Mouse (Mus musculus) limb, embryonic 11.5 days (tissue): ENCODE measurements around the gene D5Ertd579e. TPM values are rescaled to one million over a fixed set of nuclear protein-coding genes. Genes with fewer than 3 reads are reported as not detected.

Experiments
- ATAC-seq: fragments of 200-750 bp; cut with Nextera tagmentation; 2 replicates; pipeline ENCODE4 v1.8.0; 2017; ENCODE audit warnings: low read depth; ENCODE audit not compliant: insufficient number of reproducible peaks, low FRiP score, low TSS enrichment
- DNase-seq: peaks from one replicate; pipeline ENCODE4 v3.0.0-alpha.2; 2015; ENCODE audit warnings: low spot score
- H3K27ac ChIP-seq: fragments of 300-500 bp; sonication (generic); replicated peaks from 2 replicates; pipeline ENCODE4 v1.5.1; 2014; ENCODE audit warnings: low read depth, mild to moderate bottlenecking, low read length
- H3K27me3 ChIP-seq: fragments of 300-500 bp; sonication (generic); 2 replicates; pipeline ENCODE4 v1.6.1; 2014; ENCODE audit warnings: mild to moderate bottlenecking, low read length, mixed read lengths; ENCODE audit not compliant: control insufficient read depth, insufficient read depth
- H3K36me3 ChIP-seq: fragments of 300-500 bp; sonication (generic); 2 replicates; pipeline ENCODE4 v1.6.1; 2014; ENCODE audit warnings: mild to moderate bottlenecking, low read length, moderate library complexity, mixed read lengths; ENCODE audit not compliant: control insufficient read depth, insufficient read depth
- H3K4me1 ChIP-seq: fragments of 300-500 bp; sonication (generic); 2 replicates; pipeline ENCODE4 v1.6.1; 2014; ENCODE audit warnings: low read length, mixed read lengths; ENCODE audit not compliant: control insufficient read depth, insufficient read depth
- H3K4me2 ChIP-seq: fragments of 300-500 bp; sonication (generic); 2 replicates; pipeline ENCODE4 v1.6.1; 2014; ENCODE audit warnings: low read depth, mild to moderate bottlenecking, moderate library complexity; ENCODE audit not compliant: severe bottlenecking
- H3K4me3 ChIP-seq: fragments of 300-500 bp; sonication (generic); 2 replicates; pipeline ENCODE4 v1.5.1; 2014; ENCODE audit warnings: low read depth, low read length
- H3K9ac ChIP-seq: fragments of 300-500 bp; sonication (generic); 2 replicates; pipeline ENCODE4 v1.6.1; 2014; ENCODE audit warnings: mild to moderate bottlenecking, low read length
- H3K9me3 ChIP-seq: fragments of 300-500 bp; sonication (generic); 2 replicates; pipeline ENCODE4 v1.6.1; 2016; ENCODE audit warnings: low read length; ENCODE audit not compliant: control insufficient read depth
- WGBS: fragments of 180-500 bp; shearing (Covaris S2); extraction: QIAGEN DNeasy Blood & Tissue Kit; methylation state at CpG from one replicate; pipeline ENCODE4 v1.1.7; 2014; 5-methylcytosine and 5-hydroxymethylcytosine counted together
- polyA plus RNA-seq: library from polyadenylated mRNA; unstranded; fragments of >200 nt; fragmentation: Nextera tagmentation; extraction: Ambion mirVana; gene quantifications from 2 replicates; pipeline ENCODE4 v1.2.1, GENCODE M21; 2014

Gene D5Ertd579e
- polyA plus RNA-seq, 1 experiment from 2014 or later = 22.2 TPM

GRCm38 (mm10) chr5:36623670-36624069, 72.2 kb downstream of the D5Ertd579e start:
- 81% methylated on average over 5 of the region's 5 CpGs for WGBS
- no peak for ATAC-seq

GRCm38 (mm10) chr5:36621058-36621449, 74.8 kb downstream of the D5Ertd579e start:
- ATAC-seq (no peak), DNase-seq (no peak)
- Histone ChIP-seq H3K4me2 (no peak overlapping the region), H3K27ac (no peak overlapping the region), H3K4me1 (no peaks in the 10 kb centered on the region), H3K27me3 (no peaks in the 10 kb centered on the region), H3K4me3 (no peak overlapping the region), H3K9ac (no peak overlapping the region), H3K36me3 (peaks cover 3% of the 10 kb centered on the region; the same call in 1 of the 2 replicates), H3K9me3 (no peaks in the 10 kb centered on the region)
- WGBS = 93% methylated on average over 5 of the region's 5 CpGs

More at GRCm38 (mm10) chr5:36623670-36624069, 72.2 kb downstream of the D5Ertd579e start:
- no peak overlapping the region for H3K9ac ChIP-seq
- no peak for DNase-seq
- no peak overlapping the region for H3K4me2 ChIP-seq
- no peaks in the 10 kb centered on the region for H3K36me3 ChIP-seq
- H3K9me3 ChIP-seq = no peaks in the 10 kb centered on the region
- no peaks in the 10 kb centered on the region for H3K4me1 ChIP-seq
- H3K27me3 ChIP-seq = no peaks in the 10 kb centered on the region
- no peak overlapping the region for H3K4me3 ChIP-seq
- no peak overlapping the region for H3K27ac ChIP-seq

GRCm38 (mm10) chr5:36620409-36621057, 75.3 kb downstream of the D5Ertd579e start:
- Histone ChIP-seq H3K4me1 (no peaks in the 10 kb centered on the region), H3K36me3 (peaks cover 7% of the 10 kb centered on the region; the same call in 1 of the 2 replicates), H3K27me3 (no peaks in the 10 kb centered on the region), H3K27ac (no peak overlapping the region), H3K4me3 (no peak overlapping the region), H3K9ac (no peak overlapping the region), H3K4me2 (no peak overlapping the region), H3K9me3 (no peaks in the 10 kb centered on the region)
- 94% methylated on average over 8 of the region's 8 CpGs for WGBS
- ATAC-seq (no peak), DNase-seq (no peak)

GRCm38 (mm10) chr5:36618890-36619289, 76.9 kb downstream of the D5Ertd579e start:
- no peak overlapping the region for H3K4me2 ChIP-seq
- H3K4me1 ChIP-seq = no peaks in the 10 kb centered on the region
- H3K9me3 ChIP-seq = no peaks in the 10 kb centered on the region
- no peaks in the 10 kb centered on the region for H3K27me3 ChIP-seq
- no peak overlapping the region for H3K9ac ChIP-seq
- no peak overlapping the region for H3K27ac ChIP-seq
- H3K36me3 ChIP-seq = peaks cover 11% of the 10 kb centered on the region; the same call in 1 of the 2 replicates
- WGBS = 91% methylated on average over 5 of the region's 5 CpGs
- ATAC-seq (no peak), DNase-seq (no peak)
- no peak overlapping the region for H3K4me3 ChIP-seq

GRCm38 (mm10) chr5:36618356-36618755, 77.5 kb downstream of the D5Ertd579e start:
- Histone ChIP-seq H3K4me2 (no peak overlapping the region), H3K9ac (no peak overlapping the region), H3K4me3 (no peak overlapping the region), H3K27me3 (no peaks in the 10 kb centered on the region), H3K4me1 (no peaks in the 10 kb centered on the region), H3K9me3 (no peaks in the 10 kb centered on the region), H3K27ac (no peak overlapping the region), H3K36me3 (peaks cover 11% of the 10 kb centered on the region; the same call in 1 of the 2 replicates)
- WGBS = 82% methylated on average over 4 of the region's 4 CpGs
- ATAC-seq (no peak), DNase-seq (no peak)

- Histone ChIP-seq H3K27me3 (no peaks in the 10 kb centered on the region), H3K36me3 (peaks cover 11% of the 10 kb centered on the region), H3K4me2 (no peak overlapping the region), H3K9me3 (no peaks in the 10 kb centered on the region), H3K4me1 (no peaks in the 10 kb centered on the region), H3K27ac (no peak overlapping the region), H3K9ac (no peak overlapping the region), H3K4me3 (no peak overlapping the region)
- no peak for ATAC-seq
- no peak for DNase-seq
- WGBS = 83% methylated on average over 4 of the region's 4 CpGs
These were observed 81.7 kb downstream of the D5Ertd579e start for GRCm38 (mm10) chr5:36614124-36614523.

- ATAC-seq (no peak), DNase-seq (no peak)
- no peak overlapping the region for H3K9ac ChIP-seq
- H3K9me3 ChIP-seq = no peaks in the 10 kb centered on the region
- no peak overlapping the region for H3K27ac ChIP-seq
- no peak overlapping the region for H3K4me2 ChIP-seq
- H3K27me3 ChIP-seq = no peaks in the 10 kb centered on the region
- H3K4me1 ChIP-seq = no peaks in the 10 kb centered on the region
- 88% methylated on average over 2 of the region's 2 CpGs for WGBS
- H3K36me3 ChIP-seq = peaks cover 10% of the 10 kb centered on the region
- no peak overlapping the region for H3K4me3 ChIP-seq
These were observed 86.8 kb downstream of the D5Ertd579e start for GRCm38 (mm10) chr5:36608939-36609499.

GRCm38 (mm10) chr5:36603031-36603430, 92.8 kb downstream of the D5Ertd579e start:
- Histone ChIP-seq H3K9ac (no peak overlapping the region), H3K27ac (no peak overlapping the region), H3K4me2 (no peak overlapping the region), H3K4me3 (no peak overlapping the region), H3K27me3 (no peaks in the 10 kb centered on the region), H3K36me3 (peaks cover 13% of the 10 kb centered on the region), H3K9me3 (no peaks in the 10 kb centered on the region), H3K4me1 (no peaks in the 10 kb centered on the region)
- no peak for ATAC-seq
- 81% methylated on average over 5 of the region's 5 CpGs for WGBS
- DNase-seq = no peak
